Mouse (Mus musculus): ENCODE results near the gene Dennd1a.

The Dennd1a gene

GRCm38 (mm10) chr2:37815676-37816075 lies 471.5 kb downstream of the Dennd1a start:
- DNase-seq (ENCODE audit: low spot score), result peak; percentile 90

DNA sequence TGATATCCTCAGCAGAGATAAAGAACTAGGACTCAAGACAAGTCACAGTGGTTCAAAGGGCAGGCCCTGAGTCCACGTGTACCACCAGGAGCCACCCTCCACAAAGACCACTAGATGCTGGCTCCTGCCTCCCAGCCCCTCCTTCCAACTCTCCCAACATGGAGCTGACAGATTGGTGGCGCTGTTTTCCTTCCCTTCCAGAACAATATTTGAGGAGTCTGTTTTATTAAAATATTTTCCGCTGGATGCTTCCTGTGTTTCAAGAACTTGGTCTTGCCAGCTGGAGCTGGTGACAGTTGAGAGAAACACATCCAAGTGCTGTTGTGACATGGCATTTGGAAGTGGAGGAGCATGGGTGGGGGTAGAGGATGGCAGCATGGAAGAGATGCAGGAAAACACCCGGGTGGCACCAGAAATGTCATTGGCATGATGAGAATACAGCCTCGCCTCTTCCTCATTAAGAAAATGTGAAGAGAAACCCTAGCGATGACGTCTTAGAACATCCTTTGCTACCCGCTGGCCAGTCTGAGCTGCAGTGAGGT lies 472.3 kb downstream of the Dennd1a start:
- DNase-seq (ENCODE audit: low spot score), result no peak

DNA sequence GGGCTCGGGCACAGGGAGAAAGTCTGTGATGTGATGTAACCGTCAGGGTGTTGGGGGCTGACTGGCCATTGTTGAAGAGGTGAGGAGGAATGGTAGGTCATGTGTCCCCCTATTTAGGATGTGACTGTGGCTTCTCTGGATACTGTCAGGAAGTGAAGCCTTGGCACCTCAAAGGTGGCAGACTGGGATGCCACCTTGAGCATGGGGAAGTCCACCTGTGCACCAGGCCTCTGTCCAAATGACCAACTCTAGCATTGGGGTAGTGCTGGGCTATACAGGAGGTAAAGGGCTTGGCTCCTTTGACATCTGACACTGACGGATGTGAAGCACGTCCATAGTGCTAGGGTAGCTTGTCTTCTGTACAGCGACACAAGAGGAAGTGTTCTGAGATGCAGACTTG lies 474.8 kb downstream of the Dennd1a start:
- no peak for DNase-seq (ENCODE audit: low spot score)

DNA sequence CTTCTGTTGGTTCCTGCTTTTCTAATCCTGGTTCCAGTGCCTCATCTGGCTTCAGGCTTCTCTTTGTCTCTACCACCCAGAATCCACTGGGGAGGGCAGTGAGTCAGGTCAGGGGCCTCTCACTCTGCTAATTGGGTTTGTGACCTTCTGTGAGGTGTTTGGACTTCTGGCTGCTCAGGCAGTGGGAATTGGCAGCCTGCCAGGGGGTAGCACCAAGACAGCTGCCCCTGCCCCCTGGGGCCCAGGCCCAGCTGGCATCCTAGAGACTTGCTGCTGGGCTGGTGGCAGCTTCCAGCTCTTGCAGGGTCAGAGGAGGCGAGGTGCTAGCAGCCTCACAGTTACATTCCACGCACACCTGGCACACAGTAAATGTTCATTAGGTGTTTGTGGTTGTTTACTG lies 475.5 kb downstream of the Dennd1a start:
- DNase-seq (ENCODE audit: low spot score), result no peak

DNA sequence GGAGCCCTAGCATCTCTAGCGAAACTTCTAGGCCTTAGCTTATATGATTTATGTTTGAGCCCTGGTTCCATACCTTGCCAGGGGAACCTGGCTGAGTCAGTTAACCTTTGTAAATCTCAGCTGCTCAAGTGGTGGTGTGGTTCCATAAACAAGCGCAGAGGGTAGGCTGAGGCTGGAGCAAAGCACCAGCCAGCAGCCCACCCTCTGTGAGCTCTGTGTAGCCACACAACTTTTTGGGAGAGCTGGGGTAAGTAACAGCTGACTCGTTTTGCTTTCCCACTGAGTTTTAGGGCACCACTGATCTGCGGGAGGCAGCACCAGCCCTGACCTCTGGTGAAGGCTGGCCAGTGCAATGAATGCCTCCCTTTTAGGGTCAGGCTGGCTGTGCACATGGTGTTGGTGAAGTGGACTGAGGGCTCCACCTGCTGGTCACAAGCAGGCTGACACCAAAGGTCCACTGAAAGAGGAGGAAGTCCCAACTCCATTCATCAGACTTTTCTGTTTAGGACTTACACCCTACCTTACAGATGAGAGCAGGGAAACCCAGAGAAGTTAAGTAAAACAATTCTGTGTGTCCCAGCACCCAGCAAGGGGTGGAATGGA lies 484.5 kb downstream of the Dennd1a start:
- peak; percentile 92 for DNase-seq (ENCODE audit: low spot score)

DNA sequence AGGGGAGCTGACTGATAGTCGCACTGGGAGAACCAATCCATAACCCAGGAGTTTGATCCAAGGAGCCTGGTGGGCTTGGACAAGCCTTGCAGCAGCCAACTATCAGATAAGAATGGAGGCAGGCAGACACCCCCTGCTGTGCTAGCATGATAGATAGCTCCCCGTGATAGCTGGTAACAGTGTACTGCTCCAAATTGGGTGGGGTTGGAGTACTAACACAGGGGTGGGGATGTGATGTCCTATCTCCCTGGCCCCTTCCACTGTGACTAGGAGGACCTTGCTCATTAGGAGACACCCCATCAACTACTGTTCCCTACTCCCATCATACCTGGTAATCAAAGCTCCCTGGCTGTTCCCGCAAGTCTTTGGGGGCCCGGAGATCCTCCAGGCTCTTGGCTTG lies 485.5 kb downstream of the Dennd1a start:
- no peak for DNase-seq (ENCODE audit: low spot score)

DNA sequence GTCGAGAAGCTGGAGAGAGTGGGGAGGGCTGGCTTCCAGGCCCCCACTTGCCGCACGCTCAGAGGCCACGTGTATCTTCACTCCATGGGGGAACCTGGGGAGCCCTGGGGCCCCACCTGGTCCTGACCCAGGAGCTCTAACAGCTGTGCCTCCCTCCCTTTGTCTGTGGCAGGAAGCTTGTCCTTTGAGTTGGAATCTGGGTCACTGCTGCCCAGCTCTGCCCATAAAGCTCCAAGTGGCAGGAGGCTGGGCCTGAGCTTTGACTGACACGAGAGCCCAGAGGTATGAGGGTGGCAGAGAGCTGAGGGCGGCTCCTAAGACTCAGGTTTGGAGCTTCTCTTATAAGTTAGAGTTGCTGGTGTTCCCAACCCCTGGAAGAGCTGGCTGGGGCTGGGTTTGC lies 488.1 kb downstream of the Dennd1a start:
- DNase-seq (ENCODE audit: low spot score), result no peak

- DNase-seq (ENCODE audit: low spot score), result no peak
Observed at GRCm38 (mm10) chr2:37797046-37797445, 490.1 kb downstream of the Dennd1a start.

DNA sequence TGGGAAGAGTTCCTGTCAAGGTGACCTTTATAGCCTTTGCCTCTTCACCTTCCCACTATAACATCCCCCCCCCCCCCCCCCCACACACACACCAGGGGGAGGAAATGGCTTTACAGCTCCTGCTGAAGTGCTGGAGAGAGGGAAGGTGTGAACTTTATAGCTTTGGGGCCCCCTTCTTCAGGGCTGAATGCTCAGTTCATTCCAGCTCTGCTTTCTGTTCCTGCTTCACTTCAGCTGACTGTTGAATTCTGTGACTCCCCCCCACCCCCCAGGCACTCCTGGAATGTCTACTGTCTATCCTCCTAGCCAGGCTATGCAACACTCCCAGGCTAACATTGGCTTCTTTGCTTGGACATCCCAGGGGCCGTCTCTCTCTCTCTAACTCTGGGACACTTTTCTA lies 491.2 kb downstream of the Dennd1a start:
- no peak for DNase-seq (ENCODE audit: low spot score)

DNA sequence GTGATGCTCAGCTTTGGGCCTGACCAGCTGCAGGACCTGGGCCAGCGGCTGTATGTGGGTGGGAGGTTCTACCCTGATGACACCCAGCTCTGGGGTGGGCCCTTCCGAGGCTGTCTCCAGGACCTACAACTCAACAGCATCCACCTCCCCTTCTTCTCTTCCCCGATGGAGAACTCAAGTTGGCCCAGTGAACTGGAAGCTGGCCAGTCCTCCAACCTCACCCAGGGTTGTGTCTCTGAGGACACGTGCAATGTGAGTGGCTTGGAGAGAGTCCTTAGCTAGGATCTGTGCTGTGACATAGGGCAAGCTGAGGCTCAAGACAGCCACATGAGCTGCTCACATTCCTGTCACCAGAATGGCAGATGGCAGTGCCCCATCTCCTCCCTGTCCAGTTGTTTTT lies 495.9 kb downstream of the Dennd1a start:
- DNase-seq (ENCODE audit: low spot score), result no peak

DNA sequence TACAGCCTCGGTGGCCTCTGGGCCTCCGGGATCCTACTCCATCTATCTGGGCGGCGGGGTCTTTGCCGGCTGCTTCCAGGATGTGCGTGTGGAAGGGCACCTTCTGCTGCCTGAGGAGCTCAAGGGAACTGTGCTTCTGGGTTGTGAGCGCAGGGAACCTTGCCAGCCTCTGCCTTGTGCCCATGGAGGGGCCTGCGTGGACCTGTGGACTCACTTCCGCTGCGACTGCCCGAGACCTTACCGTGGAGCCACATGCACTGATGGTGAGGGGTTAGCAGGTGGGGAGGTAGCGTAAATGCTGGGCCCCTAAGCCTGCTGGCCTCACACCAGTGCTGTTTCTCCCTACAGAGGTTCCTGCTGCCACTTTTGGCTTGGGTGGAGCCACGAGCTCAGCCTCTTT lies 496.5 kb downstream of the Dennd1a start:
- no peak for DNase-seq (ENCODE audit: low spot score)

GRCm38 (mm10) chr2:37789995-37790394 lies 497.2 kb downstream of the Dennd1a start:
- no peak for DNase-seq (ENCODE audit: low spot score)

- no peak for DNase-seq (ENCODE audit: low spot score)
Observed at GRCm38 (mm10) chr2:37789029-37789428, 498.2 kb downstream of the Dennd1a start.

DNA sequence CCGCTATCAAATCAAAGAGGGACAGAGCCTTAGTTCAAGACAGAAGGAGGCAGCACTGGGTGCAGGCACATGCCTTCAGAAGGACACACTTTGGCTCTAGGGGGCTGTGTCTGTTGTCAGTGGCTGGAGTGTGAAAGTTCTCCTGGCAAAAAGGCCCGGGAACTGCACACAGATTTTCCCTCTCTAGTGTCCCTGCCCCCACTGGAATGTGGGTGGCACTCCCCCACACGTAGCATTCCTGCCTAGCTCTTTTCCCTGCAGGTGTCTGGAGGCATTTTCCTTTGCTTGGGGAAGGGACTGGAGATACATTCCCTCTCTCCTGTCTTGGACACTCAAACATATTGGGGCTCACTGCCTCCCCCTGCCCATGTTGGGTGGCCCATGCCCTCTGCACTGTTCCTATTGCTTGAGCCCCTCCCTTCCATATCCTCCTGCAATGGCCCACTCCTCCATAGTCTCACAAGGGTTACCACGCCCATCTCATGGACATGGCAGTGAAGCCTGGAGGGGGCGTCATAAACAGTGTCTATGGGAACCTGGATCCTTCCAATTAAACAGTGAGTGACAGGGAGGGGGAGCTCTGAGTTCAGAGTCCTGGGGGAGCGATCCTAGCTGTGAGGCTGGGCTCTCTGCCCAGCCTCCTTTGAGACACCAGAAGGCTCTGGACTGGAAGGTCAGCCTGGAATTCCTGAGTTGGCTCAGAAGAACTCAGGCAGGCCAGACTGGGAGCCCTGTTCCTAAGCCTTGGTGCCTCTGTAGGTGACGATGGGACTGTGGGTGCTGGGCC lies 498.8 kb downstream of the Dennd1a start:
- no peak for DNase-seq (ENCODE audit: low spot score)

DNA sequence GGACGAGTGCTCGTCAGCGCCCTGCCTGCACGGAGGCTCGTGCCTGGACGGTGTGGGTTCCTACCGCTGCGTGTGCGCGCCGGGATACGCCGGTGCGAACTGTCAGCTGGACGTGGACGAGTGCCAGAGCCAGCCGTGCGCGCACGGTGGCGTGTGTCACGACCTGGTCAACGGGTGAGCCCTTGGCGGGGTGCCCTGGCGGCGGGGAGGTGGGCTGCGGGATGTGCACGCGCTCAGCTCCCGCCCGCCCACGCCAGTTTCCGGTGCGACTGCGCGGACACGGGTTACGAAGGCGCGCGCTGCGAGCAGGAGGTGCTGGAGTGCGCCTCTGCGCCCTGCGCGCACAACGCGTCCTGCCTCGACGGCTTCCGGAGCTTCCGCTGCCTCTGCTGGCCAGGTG lies 500.7 kb downstream of the Dennd1a start:
- no peak for DNase-seq (ENCODE audit: low spot score)

GRCm38 (mm10) chr2:37784473-37784872 lies 502.7 kb downstream of the Dennd1a start:
- no peak for DNase-seq (ENCODE audit: low spot score)

- peak; percentile 73 for DNase-seq (ENCODE audit: low spot score)
Observed at GRCm38 (mm10) chr2:37782002-37782401, 505.2 kb downstream of the Dennd1a start.

DNA sequence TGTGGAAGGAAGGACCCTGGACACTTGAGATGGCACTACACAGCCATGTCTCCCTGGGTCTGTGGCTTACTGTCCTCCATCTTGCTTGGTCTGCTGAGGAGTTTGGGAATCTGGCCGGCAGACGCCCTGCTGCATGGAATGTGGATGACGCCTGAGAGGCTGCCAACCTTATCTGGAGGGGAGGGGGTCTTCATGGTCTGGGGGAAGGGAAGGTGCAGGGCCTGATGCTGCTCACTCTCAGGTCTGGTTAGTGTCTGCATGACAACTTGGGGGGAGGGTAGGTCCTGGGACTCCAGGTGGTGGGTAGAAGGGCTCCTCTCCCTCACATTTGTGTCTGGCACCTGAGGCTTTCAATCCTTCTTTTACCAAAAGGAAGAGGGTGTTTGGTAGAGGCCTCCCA lies 505.8 kb downstream of the Dennd1a start:
- no peak for DNase-seq (ENCODE audit: low spot score)

DNA sequence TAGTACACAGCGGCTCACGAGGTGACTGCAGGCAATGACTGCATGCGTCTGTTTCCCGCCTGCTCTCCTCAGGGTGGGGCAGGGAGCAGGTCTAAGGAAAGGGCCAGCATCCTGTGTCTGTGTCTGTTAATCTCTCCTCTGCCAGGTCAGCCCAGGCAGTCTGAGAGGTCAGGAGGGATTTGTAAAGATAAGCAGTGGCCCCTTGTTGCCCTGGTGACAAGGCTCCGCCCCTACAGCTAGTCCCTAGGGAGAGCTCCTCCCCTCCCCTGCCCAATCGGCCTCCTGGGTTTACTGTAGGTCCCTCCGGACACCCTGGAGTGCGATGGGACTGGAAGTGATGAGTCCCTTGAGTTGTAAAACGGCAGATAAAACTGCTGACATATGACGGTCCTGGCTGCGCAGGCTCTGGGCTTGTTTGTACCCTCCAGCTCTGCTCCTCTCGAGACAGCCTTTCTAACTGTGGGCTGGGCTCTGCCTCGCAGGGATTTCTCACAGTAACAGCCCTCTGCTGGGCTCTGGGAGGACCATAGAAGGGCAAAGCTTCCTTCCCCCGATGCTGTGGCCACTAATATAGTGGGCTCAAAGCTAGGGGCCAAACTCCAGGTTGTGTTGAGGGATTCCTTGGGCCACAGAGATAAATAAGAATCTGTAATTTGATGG lies 506.8 kb downstream of the Dennd1a start:
- peak; percentile 94 for DNase-seq (ENCODE audit: low spot score)

DNA sequence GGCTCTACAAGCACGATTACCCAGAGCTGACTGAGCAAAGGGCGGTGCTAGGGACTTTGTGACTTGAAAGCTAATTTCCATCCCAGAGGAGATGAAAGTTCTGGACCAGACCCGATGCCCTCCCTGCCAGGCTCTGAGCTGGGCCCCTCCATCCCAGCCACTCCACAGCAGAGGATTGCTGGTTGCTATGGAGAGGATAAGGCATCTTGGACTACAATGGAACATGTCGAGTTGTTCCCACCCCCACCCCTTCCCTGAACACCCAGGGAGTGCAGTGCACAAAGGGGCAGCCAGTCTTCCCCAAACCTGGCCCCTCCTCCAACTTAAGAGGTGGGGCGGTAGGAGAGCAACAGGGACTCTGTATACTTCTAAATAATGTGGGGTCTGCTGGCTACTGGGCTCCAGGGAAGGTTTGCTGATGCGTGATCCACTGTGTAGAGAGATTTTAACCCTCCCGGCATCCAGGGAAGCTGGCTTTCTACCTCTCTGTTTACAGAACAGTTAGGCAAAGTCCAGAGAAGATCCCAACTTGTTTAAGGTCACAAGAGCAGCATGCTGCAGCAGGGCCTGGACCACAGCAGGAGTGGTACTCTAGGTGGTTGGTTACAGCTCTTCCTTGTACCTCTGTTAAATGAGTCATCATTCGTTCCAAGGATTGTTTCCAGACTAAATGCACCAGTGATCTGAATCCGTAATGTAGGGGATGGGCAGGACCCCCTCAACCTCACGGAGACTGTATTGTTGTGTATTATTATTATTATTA lies 509.1 kb downstream of the Dennd1a start:
- peak; percentile 87 for DNase-seq (ENCODE audit: low spot score)

- no peak for DNase-seq (ENCODE audit: low spot score)
Observed at GRCm38 (mm10) chr2:37776611-37777411, 510.4 kb downstream of the Dennd1a start.
